Mouse (Mus musculus) frontal cortex, postnatal 14 days (tissue): ENCODE results near the gene Fcer1g.
A peak's percentile ranks its signal among the peaks of the same experiment; 100 is the strongest.

Experiments
- DNase-seq, 2 experiments: peaks; one replicate each; pipeline ENCODE4 v3.0.0; 2022; ENCODE audit warnings: low spot score in 2 of 2

Gene Fcer1g

DNA sequence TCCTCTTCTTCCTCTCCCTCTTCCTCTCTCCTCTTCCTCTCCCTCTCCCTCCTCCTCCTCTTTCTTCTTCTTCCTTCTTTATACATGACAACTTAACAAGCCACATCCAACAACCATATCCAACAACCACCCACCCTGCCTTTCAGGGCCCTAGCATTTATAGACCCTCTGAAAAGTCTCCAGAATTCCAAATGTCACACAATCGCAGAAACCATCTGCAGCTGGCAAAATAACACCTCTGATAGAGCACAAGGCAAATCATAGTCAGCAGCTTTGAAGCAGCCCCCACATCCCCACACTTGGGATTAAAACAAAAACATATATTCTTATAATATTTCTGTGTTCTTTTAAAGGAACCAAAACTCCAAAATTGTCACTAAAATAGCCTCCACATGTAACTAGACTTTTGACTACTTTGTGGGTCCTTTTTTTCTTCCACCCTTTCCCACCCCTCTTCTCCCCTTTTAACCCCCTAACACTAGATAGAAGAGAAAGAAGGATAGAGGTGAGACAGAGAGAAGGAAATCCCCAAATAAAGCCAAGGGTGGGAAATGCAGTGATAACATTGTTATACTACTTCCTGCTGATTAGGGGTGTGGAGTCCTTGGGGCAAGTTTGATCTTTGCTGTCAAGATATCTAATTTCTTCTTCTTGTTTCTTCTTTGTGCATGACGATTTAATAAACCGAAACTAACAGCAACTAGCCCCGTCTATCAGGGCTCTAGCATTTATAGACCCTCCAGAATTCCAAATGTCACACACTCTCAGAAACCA is 32.0 kb upstream of the Fcer1g start:
- DNase-seq, result no peak

DNA sequence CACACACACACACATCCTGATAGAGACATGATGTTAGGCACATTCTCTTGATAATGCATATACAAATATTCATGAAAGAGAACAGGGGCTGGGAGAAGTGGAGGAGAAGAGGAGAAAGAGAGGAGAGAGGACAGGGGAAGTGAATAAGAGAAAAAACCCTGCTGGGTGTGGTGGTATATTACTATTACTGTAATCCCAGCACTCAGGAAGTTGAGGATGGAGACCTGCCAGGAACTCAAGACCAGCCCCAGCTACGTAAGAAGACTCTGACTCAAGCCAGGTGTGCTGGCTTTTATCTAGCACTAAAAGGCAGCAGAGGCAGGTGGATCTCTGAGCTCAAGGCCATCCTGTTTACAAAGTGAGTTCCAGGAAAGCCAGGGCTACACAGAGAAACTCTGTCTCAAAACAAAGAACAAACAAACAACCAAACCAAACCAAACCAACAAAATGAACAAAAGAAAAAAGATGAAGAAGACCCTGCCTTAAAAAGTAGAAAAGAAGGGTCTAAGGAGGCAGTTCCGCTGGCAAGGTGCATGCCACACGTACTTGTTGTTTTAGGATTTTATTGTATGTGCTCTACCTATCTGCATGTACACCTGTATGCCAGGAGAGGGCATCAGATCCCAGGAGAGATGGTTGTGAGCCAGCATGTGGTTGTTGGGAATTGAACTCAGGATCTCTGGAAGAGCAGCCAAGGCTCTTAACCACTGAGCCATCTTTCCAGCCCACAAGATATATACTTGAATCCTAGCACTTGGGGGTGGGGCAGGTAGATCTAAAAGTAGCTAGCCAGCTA is 29.7 kb upstream of the Fcer1g start:
- no peak for DNase-seq

DNA sequence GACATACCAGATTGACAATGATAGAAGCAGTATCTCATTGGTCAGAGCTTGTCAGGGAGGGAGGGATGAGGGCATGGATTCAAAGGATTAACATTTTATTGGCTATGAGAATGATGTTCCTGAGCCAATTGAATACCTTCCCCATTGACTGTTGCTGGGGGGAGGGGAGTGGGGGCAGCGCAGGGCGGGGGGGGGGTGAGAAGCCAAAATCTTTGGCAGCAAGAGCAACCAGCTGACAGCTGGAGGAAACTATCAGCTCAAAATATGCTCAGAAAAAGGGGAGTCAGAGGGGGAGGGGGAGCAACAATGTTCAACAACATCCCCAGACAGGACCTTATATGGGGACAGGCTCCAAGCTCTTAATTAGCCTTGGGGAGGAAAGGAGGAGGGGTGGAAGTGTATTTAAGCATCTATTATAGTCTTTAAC is 29.0 kb upstream of the Fcer1g start:
- peak in 1 of 2 experiments; percentile 47 for DNase-seq

DNA sequence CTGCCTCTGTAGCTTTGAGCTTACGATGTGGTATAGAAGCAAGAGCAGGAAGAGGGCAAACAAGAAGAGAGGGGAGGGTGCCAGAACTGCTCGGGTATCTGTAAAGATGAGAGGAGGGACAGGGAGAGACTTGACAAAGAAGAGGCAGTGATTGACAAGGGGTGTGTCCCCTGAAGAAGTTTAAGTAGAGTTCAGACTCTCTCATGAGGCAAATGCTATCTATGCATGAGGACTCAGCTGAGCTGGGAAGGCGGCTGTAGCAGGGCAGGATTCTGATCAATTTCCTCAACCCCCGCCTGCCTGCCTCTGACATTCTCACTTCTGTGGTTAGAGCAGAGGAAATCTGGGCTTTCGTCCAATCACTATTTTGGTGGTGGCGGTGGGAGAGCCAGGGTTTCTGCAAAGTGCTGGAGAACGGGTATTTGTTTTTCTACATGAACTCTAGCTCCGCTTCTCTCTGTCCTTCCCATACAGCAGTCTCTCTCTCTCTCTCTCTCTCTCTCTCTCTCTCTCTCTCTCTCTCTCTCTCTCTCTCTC is 28.5 kb upstream of the Fcer1g start:
- peak; percentile 78 to 84 for DNase-seq

DNA sequence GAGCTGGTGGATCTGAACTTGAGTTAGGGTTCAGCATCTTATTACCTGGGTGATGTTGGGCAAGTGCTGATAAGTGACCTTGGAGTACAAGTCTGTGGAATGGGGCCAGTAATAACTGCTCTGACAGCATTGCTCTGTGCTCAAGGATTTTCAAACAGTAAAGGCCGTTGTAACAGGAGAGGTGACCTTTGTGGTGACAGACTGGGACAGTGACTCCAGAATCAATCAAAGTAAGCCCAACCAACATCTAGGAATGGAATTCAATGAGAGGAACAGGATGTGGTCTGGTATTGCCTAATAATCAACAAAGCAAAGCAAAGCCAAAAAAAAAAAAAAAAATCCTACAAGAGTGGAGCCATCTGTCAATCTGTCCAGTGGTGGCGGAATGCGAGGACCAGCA is 26.2 kb upstream of the Fcer1g start:
- DNase-seq, result no peak

DNA sequence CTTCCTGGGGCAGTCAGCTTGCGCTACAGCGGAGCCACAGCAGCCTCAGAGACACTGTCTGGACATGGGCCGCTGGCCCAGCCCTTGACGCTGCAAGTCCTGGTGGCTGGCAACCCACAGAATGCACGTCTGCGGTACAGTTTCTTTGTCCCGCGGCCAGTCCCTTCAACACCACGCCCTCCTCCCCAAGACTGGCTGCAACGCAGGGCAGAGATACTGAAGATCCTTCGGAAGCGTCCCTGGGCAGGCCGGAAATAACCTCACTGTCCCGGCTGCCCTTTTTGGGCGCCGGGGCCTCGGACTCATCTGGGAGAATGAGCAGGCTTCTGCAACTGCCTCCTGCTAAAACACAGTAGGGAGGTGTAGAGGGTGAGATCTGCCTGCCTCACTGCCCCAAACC is 24.8 kb upstream of the Fcer1g start:
- no peak for DNase-seq

DNA sequence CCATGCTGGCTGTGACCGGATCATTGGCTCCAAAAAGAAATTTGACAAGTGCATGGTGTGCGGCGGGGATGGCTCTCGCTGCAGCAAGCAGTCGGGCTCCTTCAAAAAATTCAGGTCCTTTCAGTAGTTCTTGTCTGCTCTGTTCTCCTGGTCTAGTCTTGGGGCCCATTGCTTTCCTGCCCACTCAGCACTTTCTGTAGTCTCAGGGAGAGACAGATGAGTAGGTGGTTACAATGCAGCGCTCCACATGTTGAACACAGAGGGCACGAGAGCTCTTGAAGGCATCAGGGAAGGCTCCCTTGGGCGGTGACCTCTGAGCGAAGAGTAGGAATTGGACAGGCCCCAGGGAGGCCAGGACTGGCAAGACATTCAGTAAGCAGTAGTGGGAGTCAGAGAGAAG is 23.6 kb upstream of the Fcer1g start:
- no peak for DNase-seq

DNA sequence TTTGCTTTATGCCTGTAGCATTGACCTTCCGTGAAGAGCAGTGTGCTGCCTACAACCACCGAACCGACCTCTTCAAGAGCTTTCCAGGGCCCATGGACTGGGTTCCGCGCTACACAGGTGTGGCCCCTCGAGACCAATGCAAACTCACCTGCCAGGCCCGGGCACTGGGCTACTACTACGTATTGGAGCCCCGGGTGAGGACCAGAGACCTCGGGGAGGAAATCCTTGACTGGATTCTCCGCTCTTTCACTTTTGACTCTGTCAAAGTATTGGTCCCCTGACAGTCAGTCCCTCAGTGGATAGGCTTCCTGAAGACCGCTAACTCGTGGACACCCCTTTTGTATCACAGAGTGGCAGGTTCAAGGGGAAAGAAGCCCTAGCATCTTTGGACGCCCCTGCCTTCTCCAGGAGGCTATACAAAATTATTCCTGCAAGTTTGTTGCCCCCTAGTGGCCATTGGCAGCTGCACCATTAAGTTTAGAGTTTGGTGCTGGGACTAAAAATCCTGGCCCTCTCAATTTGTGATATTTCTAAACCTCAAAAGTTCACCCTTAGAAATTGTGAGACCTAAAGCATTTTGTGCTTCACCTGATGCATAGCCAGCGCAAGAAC is 22.9 kb upstream of the Fcer1g start:
- DNase-seq, result peak in 1 of 2 experiments; percentile 56

DNA sequence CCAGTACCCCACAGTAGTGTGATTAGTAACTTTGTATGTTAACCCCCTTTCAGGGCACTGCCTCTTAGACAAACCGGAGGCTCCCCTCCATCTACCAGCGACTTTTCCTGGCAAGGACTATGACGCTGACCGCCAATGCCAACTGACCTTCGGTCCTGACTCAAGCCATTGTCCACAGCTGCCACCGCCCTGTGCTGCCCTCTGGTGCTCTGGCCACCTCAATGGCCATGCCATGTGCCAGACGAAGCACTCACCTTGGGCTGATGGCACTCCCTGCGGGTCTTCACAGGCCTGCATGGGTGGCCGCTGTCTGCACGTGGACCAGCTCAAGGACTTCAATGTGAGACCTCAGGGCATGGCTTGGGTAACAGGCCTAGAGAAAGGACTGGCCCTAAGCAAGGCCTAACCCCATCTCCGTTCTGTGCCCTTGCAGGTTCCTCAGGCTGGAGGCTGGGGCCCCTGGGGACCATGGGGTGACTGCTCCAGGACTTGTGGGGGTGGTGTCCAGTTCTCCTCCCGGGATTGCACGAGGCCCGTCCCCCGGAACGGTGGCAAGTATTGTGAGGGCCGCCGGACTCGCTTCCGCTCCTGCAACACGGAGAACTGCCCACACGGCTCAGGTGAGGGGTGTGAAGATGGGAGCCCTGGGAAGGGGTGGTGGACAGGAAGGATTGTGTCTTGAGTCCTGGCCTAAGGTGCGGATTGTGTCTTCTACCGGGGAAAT is 22.1 kb upstream of the Fcer1g start:
- DNase-seq, result no peak

DNA sequence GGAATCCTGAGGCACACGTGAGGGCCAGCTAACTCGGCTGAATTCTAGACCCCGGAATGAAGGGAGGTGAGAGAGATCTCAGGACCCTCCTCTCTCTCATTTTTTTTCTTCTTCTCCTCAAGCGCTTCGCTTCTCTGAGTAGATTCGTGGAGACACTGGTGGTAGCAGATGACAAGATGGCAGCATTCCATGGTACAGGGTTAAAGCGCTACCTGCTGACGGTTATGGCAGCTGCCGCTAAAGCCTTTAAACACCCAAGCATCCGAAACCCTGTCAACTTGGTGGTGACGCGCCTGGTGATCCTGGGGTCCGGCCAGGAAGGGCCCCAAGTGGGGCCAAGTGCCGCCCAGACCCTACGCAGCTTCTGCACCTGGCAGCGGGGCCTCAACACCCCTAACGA is 18.2 kb upstream of the Fcer1g start:
- no peak for DNase-seq

DNA sequence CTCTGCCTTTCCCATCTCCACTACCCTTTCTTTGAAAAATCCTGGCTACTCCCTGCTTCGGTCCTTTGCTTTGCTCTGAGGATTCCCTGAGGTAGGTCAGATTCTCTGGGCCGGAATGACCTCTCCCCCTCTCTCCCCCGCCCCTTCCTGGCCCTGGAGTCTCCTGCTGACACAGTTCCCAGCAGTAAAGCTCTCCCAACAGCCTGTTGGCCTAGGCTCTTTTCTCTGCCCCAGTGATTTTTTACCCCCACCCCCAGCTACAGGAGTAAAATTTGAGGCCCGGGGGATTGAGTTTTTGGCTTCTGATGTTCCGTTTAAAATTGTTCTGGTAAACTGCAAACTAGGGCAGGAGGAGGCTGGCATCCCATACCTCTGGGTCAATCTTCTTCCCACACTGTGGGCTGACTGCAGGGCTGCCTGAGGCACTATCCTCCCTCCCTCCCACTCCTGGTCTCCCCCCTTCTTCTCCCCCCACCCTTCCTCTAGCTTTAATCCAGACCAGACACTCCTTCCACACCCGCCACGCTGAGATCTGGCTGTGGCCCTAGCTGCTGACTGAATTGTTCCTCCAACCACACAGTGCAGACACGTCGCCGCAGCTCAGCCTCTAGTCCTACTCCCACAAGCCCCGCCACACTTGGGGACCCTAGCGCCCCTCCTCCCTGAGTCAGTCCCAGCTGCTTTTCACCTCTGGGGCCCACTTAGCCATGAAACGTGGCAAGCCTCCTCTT is 17.6 kb upstream of the Fcer1g start:
- no peak for DNase-seq

- no peak for DNase-seq
These were observed 16.8 kb upstream of the Fcer1g start, which contains the start of gene Ndufs2 for GRCm38 (mm10) chr1:171250680-171251593. Ndufs2 (minus strand) TSS chr1:171251388.

- DNase-seq, result no peak
These were observed 15.9 kb upstream of the Fcer1g start, which contains the start of gene Adamts4 for GRCm38 (mm10) chr1:171249913-171250600. Adamts4 (plus strand) TSS chr1:171250421.

- DNase-seq, result no peak
These were observed 14.4 kb upstream of the Fcer1g start for GRCm38 (mm10) chr1:171248386-171249226.

- no peak for DNase-seq
These were observed 13.8 kb upstream of the Fcer1g start for GRCm38 (mm10) chr1:171247916-171248315.

DNA sequence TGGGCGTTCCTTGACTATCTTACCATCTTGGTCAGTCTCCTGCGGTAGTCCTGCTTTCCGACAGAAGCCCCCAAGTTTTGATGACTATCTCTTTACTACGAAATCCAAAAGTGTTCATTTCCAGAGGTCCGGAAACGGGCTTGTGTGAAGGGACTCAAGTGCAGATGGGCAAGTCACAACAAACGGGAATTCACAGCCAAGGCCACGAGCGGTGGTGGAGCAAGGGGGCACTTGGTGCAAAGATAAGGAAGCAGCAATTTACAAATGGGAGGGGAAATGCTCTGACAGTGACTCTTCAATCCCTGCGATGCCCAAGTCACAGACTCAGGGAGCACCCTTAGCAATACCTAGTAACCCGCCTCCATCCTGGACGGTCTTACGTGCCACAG is 13.3 kb upstream of the Fcer1g start:
- DNase-seq, result no peak

DNA sequence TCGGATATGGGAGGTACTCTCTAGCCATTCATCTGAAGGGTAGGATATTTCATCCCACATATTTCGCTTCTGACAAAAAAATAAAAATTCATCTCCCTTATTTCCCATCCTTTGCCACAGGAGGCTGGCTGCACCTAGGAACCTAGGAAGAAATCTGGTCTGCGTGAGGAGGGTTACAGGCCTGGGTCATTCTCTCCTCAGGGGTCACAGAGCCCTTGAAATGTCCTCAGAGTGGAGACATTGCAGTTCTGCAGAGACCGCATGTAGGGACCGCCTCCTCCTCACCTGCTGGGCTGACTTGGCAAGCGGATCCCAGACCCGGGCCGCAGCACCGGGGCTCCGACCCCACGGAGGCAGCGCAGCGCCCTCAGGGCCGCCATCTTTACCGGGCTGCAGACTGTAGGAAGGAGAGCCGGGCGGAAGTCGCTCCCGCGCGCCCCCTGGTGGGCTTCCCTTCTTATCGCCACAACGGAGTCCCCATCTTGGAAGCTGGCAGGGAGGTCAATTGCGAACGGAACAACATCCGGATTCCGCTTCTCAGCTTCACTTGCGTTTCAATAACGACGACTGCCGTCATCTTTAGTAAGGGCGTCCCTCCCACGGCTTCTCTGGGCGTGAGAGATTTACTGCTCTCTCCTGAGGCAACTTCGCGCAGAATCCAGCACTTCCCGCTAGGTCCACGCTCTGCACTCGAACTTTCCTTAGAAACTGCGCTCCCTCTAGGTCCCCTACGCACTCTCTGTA is 12.7 kb upstream of the Fcer1g start:
- DNase-seq, result peak; percentile 96 to 98

DNA sequence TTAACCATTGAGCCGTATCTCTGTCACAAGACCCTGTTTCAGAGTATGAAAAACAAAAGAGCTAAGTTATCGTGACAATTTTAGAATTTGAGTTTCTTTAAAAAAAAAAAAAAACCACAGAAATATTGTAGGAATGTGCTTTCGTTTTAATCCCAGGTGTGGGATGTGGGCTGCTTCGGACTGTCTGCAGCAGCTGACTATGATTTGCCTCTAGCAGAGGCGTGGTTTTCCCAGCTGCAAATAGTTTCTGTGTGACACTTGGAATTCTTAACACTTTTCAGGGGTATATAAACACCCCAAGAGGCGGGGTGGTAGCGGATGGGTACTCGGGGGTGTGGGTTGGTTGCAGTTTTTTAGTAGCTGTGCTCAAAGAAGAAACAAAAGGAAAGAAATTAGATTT is 11.2 kb upstream of the Fcer1g start:
- no peak for DNase-seq
